Mouse (Mus musculus): ENCODE measurements around the gene Sapcd1. TPM values are rescaled to one million over a fixed set of nuclear protein-coding genes. Genes with fewer than 3 reads are reported as not detected.

Gene Sapcd1
- polyA plus RNA-seq, 1 experiment from 2014 or later = 2.2 TPM

DNA sequence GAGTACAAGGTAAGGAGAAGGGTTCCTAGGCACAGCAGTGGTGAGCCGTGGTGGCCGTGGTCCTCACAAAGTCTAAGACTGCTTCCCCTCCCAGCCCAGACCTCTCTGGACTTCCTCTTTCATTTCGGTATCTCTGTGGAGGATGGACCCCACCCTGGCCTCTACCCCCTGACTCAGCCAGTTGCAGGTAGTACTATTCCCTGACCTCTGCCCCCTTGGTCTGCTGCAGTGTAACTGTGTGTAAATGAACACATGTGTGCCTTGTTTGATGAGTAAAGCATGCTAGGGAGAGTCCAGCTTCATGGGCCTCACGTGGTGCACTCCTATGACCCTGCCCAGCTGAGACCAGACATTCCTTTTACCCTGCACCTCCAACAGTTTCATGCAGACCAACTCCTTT, 4.1 kb downstream of the Sapcd1 start:
- 68% methylated on average over 4 of the region's 4 CpGs for WGBS
- Histone ChIP-seq H3K4me3 (ENCODE audit: control insufficient read depth in 1 of 2, insufficient read depth in 1 of 2, low read depth in 1 of 2, low read length in 2 of 2) (no peak overlapping the region), H3K4me2 (ENCODE audit: low read length) (no peak overlapping the region), H3K36me3 (ENCODE audit: control insufficient read depth, insufficient read depth, low read length) (no peaks in the 10 kb centered on the region), H3K27me3 (ENCODE audit: control insufficient read depth, insufficient read depth, low read length) (no peaks in the 10 kb centered on the region), H3K27ac (replicated peaks in 1 of 2; ENCODE audit: control insufficient read depth in 1 of 2, insufficient read depth in 1 of 2, low read depth in 2 of 2, low read length in 2 of 2) (no peak overlapping the region), H3K9me3 (ENCODE audit: control insufficient read depth, low read length) (no peaks in the 10 kb centered on the region), H3K9ac (ENCODE audit: low read length) (no peak overlapping the region), H3K4me1 (ENCODE audit: control insufficient read depth in 2 of 2, insufficient read depth in 2 of 2, low read length in 2 of 2) (peaks cover 25 to 34% of the 10 kb centered on the region in 2 experiments)
- ATAC-seq (ENCODE audit: insufficient number of reproducible peaks, insufficient read depth, low FRiP score, low read depth) = no peak

DNA sequence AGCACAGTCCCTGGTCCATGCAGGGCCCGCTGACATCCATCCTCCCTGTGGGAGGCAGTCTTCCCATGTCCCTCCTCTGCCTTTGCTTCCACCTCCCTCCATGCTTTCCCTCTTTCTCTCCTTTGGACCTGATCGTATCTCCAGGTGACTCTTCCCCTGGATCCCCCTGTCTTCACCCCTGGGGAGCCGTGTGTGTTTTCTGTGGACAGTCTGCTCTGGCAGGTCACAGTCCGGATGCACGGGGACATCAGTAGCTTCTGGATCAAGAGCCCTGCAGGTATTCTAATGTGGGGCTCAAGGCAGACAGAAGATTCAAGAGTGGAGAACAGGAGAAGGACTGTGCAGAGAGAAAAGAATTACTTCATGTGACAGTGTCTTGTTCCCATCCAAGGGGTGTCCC, 4.6 kb downstream of the Sapcd1 start:
- H3K36me3 ChIP-seq (ENCODE audit: control insufficient read depth, insufficient read depth, low read length) = no peaks in the 10 kb centered on the region
- peaks cover 23 to 34% of the 10 kb centered on the region in 2 experiments for H3K4me1 ChIP-seq (ENCODE audit: control insufficient read depth in 2 of 2, insufficient read depth in 2 of 2, low read length in 2 of 2)
- H3K27me3 ChIP-seq (ENCODE audit: control insufficient read depth, insufficient read depth, low read length) = no peaks in the 10 kb centered on the region
- no peak overlapping the region for H3K4me2 ChIP-seq (ENCODE audit: low read length)
- no peak overlapping the region for H3K27ac ChIP-seq (replicated peaks in 1 of 2; ENCODE audit: control insufficient read depth in 1 of 2, insufficient read depth in 1 of 2, low read depth in 2 of 2, low read length in 2 of 2)
- no peak for ATAC-seq (ENCODE audit: insufficient number of reproducible peaks, insufficient read depth, low FRiP score, low read depth)
- 78% methylated on average over 5 of the region's 5 CpGs for WGBS
- 0 out of 2 replicates have a peak overlapping the region, but pooled peaks have one; percentile 5 for H3K9ac ChIP-seq (ENCODE audit: low read length)
- H3K9me3 ChIP-seq (ENCODE audit: control insufficient read depth, low read length) = no peaks in the 10 kb centered on the region
- H3K4me3 ChIP-seq (ENCODE audit: control insufficient read depth in 1 of 2, insufficient read depth in 1 of 2, low read depth in 1 of 2, low read length in 2 of 2) = no peak overlapping the region

DNA sequence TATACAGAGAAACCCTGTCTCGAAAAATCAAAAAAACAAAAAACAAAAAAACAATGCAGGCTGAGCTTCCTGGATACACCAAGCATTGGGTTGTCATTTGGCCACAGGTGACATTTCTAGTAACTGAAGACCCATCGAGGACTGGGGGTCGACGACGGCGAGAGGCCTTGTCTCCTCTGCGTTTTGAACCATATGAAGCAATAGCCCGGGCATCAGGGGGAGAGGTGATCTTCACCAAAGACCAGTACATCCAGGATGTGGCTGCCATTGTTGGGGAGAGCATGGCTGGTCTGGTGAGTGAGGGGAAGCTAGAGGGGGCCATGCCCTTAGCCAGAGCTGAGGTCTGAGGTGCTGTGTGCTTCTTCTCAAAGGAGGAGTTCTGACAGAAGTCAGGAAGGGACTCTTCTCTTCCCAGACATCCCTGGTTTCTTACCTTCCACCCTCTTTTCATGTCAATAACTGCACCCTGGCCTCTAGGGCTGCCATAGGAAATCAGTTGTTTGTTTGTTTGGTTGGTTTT, 5.2 kb downstream of the Sapcd1 start:
- Histone ChIP-seq H3K9ac (ENCODE audit: low read length) (no peak overlapping the region), H3K9me3 (ENCODE audit: control insufficient read depth, low read length) (no peaks in the 10 kb centered on the region), H3K27me3 (ENCODE audit: control insufficient read depth, insufficient read depth, low read length) (no peaks in the 10 kb centered on the region), H3K36me3 (ENCODE audit: control insufficient read depth, insufficient read depth, low read length) (no peaks in the 10 kb centered on the region), H3K4me3 (ENCODE audit: control insufficient read depth in 1 of 2, insufficient read depth in 1 of 2, low read depth in 1 of 2, low read length in 2 of 2) (no peak overlapping the region), H3K27ac (replicated peaks in 1 of 2; ENCODE audit: control insufficient read depth in 1 of 2, insufficient read depth in 1 of 2, low read depth in 2 of 2, low read length in 2 of 2) (peak overlapping the region; percentile 57 to 78), H3K4me2 (ENCODE audit: low read length) (no peak overlapping the region), H3K4me1 (ENCODE audit: control insufficient read depth in 2 of 2, insufficient read depth in 2 of 2, low read length in 2 of 2) (peaks cover 23 to 30% of the 10 kb centered on the region in 2 experiments)
- 88% methylated on average over 8 of the region's 8 CpGs for WGBS
- no peak for ATAC-seq (ENCODE audit: insufficient number of reproducible peaks, insufficient read depth, low FRiP score, low read depth)

DNA sequence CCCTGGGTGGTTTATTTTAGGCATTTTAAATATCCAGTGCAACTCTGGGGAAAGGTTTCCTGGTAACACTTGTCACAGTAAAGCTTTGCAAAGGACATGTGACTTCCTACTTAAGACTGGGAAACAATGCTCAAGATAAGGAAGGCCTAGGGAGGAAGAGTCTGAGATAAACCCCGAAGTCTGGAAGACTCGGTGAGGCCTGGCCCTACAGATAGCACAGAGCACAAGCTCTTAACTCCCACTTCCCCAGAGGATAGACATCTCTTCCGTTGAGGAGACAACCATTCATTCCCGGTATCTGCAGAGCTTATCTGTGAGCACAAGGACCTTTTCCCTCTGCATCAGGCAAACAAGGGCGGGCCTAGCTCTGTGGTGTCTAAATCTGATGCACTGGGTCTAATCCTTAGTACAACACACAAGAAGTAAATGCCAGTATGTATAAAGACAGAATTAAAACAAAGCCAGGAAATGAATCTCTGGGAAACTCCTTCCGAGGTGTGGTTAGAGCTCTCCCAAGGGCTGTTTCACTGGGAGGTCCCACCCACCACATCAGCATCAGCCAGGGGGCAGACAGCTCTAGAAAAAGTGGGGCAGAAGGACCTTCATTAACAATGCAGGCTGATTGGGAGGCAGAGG, 5.9 kb downstream of the Sapcd1 start:
- peak overlapping the region; percentile 26 for H3K4me2 ChIP-seq (ENCODE audit: low read length)

DNA sequence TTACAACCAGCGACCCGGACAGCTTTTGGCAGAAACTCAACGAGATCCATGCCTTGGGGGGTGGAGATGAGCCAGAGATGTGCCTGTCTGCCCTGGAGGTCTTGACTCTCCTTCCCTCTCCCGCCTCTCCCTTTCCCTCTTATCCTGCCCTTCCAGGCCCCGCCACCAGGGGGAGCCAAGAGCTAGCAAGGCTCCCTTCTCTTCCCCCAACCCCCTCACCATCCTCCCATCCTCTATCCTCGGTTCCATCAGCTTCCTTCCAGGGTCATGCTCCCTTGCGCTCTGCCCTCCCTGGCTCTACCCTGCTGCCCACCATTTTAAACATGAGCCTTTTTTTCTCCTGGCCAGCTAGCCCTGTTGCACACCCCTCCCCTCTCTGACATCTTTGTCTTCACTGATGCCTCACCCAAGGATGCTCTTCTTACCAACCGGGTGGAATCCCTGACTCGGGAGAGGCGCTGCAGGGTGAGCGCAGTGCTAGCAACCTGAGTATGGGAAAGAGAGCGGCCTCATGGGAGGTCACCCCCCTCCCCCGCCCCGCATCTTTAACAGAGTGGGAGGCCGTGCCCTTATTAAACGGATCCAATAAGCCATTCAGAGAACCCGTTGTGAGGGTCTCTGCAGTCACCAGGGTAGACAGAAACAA, 6.5 kb downstream of the Sapcd1 start:
- Histone ChIP-seq H3K27ac (replicated peaks in 1 of 2; ENCODE audit: control insufficient read depth in 1 of 2, insufficient read depth in 1 of 2, low read depth in 2 of 2, low read length in 2 of 2) (peak overlapping the region; percentile 63 to 78), H3K4me2 (ENCODE audit: low read length) (peak overlapping the region; percentile 26), H3K36me3 (ENCODE audit: control insufficient read depth, insufficient read depth, low read length) (no peaks in the 10 kb centered on the region), H3K4me1 (ENCODE audit: control insufficient read depth in 2 of 2, insufficient read depth in 2 of 2, low read length in 2 of 2) (peaks cover 23 to 31% of the 10 kb centered on the region in 2 experiments), H3K27me3 (ENCODE audit: control insufficient read depth, insufficient read depth, low read length) (no peaks in the 10 kb centered on the region), H3K9ac (ENCODE audit: low read length) (no peak overlapping the region), H3K9me3 (ENCODE audit: control insufficient read depth, low read length) (no peaks in the 10 kb centered on the region), H3K4me3 (ENCODE audit: control insufficient read depth in 1 of 2, insufficient read depth in 1 of 2, low read depth in 1 of 2, low read length in 2 of 2) (no peak overlapping the region)
- 5% methylated on average over 17 of the region's 17 CpGs for WGBS
- ATAC-seq (ENCODE audit: insufficient number of reproducible peaks, insufficient read depth, low FRiP score, low read depth) = peak; percentile 16; the same call in 1 of the 2 replicates

More for the DNA sequence above, 5.9 kb downstream of the Sapcd1 start:
- Histone ChIP-seq H3K4me1 (ENCODE audit: control insufficient read depth in 2 of 2, insufficient read depth in 2 of 2, low read length in 2 of 2) (peaks cover 19 to 25% of the 10 kb centered on the region in 2 experiments), H3K27me3 (ENCODE audit: control insufficient read depth, insufficient read depth, low read length) (no peaks in the 10 kb centered on the region), H3K9ac (ENCODE audit: low read length) (0 out of 2 replicates have a peak overlapping the region, but pooled peaks have one; percentile 7), H3K27ac (replicated peaks in 1 of 2; ENCODE audit: control insufficient read depth in 1 of 2, insufficient read depth in 1 of 2, low read depth in 2 of 2, low read length in 2 of 2) (peak overlapping the region; percentile 73 to 78), H3K36me3 (ENCODE audit: control insufficient read depth, insufficient read depth, low read length) (no peaks in the 10 kb centered on the region), H3K4me3 (ENCODE audit: control insufficient read depth in 1 of 2, insufficient read depth in 1 of 2, low read depth in 1 of 2, low read length in 2 of 2) (no peak overlapping the region), H3K9me3 (ENCODE audit: control insufficient read depth, low read length) (no peaks in the 10 kb centered on the region)
- peak; percentile 78 for ATAC-seq (ENCODE audit: insufficient number of reproducible peaks, insufficient read depth, low FRiP score, low read depth)
- WGBS = 16% methylated on average over 6 of the region's 6 CpGs

DNA sequence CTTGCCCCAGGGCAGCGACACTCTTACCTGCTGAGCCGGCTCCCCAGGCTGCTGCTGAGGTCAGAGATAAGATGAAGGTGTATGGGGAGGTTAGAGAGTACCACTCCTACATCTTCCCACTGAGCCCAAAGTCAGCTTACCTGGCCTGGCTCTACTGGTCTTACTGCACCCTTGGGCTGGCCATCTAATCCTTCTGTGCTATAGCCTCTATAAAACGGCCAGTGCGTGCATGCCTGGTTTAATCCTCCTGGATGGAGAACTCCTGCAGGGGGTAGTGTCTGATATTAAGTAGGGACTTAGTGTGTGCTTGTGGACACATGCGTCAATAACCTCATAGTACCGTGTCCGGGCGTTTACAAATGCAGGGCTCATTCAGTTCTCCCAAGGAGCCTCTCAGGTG, 7.3 kb downstream of the Sapcd1 start:
- Histone ChIP-seq H3K27me3 (ENCODE audit: control insufficient read depth, insufficient read depth, low read length) (no peaks in the 10 kb centered on the region), H3K9me3 (ENCODE audit: control insufficient read depth, low read length) (no peaks in the 10 kb centered on the region), H3K4me3 (ENCODE audit: control insufficient read depth in 1 of 2, insufficient read depth in 1 of 2, low read depth in 1 of 2, low read length in 2 of 2) (no peak overlapping the region), H3K4me1 (ENCODE audit: control insufficient read depth in 2 of 2, insufficient read depth in 2 of 2, low read length in 2 of 2) (peaks cover 27 to 36% of the 10 kb centered on the region in 2 experiments), H3K27ac (replicated peaks in 1 of 2; ENCODE audit: control insufficient read depth in 1 of 2, insufficient read depth in 1 of 2, low read depth in 2 of 2, low read length in 2 of 2) (no peak overlapping the region), H3K4me2 (ENCODE audit: low read length) (no peak overlapping the region), H3K9ac (ENCODE audit: low read length) (no peak overlapping the region), H3K36me3 (ENCODE audit: control insufficient read depth, insufficient read depth, low read length) (peaks cover 5% of the 10 kb centered on the region)
- no peak for ATAC-seq (ENCODE audit: insufficient number of reproducible peaks, insufficient read depth, low FRiP score, low read depth)
- 88% methylated on average over 8 of the region's 8 CpGs for WGBS

DNA sequence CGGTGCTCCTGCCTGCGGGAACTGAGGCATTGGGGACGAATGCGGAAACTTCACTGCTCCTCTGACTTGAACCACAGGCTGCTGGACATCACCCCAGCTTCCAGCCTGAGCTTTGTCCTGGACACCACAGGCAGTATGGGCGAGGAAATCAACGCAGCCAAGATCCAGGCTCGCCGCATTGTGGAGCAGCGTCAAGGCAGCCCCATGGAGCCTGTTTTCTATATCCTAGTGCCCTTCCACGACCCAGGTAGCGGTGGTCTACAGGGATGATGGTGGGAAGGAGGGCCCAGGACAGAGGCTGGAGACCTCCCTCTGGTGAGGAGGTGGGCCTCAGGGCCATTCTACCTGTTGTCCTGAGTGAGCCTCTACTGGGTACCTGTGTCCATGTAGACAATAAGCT, 7.9 kb downstream of the Sapcd1 start:
- H3K27ac ChIP-seq (replicated peaks in 1 of 2; ENCODE audit: control insufficient read depth in 1 of 2, insufficient read depth in 1 of 2, low read depth in 2 of 2, low read length in 2 of 2) = no peak overlapping the region
- no peak overlapping the region for H3K4me3 ChIP-seq (ENCODE audit: control insufficient read depth in 1 of 2, insufficient read depth in 1 of 2, low read depth in 1 of 2, low read length in 2 of 2)
- H3K36me3 ChIP-seq (ENCODE audit: control insufficient read depth, insufficient read depth, low read length) = peaks cover 12% of the 10 kb centered on the region
- no peak overlapping the region for H3K9ac ChIP-seq (ENCODE audit: low read length)
- H3K27me3 ChIP-seq (ENCODE audit: control insufficient read depth, insufficient read depth, low read length) = no peaks in the 10 kb centered on the region
- ATAC-seq (ENCODE audit: insufficient number of reproducible peaks, insufficient read depth, low FRiP score, low read depth) = no peak
- no peak overlapping the region for H3K4me2 ChIP-seq (ENCODE audit: low read length)
- WGBS = 70% methylated on average over 11 of the region's 11 CpGs
- peaks cover 27 to 36% of the 10 kb centered on the region in 2 experiments for H3K4me1 ChIP-seq (ENCODE audit: control insufficient read depth in 2 of 2, insufficient read depth in 2 of 2, low read length in 2 of 2)
- no peaks in the 10 kb centered on the region for H3K9me3 ChIP-seq (ENCODE audit: control insufficient read depth, low read length)

Data from heart, embryonic 14.5 days (tissue).